Mouse (Mus musculus) kidney, embryonic 15.5 days (tissue): ENCODE measurements at regions not wholly inside any gene's neighbourhood (a gene's known extent, or its start where the extent isn't known, plus 50 kb on each side); places are given as distances from the start of the nearest gene placed in this dataset.

Experiments
- ATAC-seq: fragments of 200-750 bp; cut with Nextera tagmentation; replicated peaks from 2 replicates; pipeline ENCODE4 v1.8.0; 2017; ENCODE audit warnings: moderate TSS enrichment; ENCODE audit not compliant: low FRiP score
- H3K27ac ChIP-seq: fragments of 300-500 bp; sonication (generic); 2 replicates; pipeline ENCODE4 v1.5.1; 2015; ENCODE audit warnings: mild to moderate bottlenecking, inconsistent platforms
- H3K27me3 ChIP-seq: fragments of 300-500 bp; sonication (generic); 2 replicates; pipeline ENCODE4 v1.6.1; 2015; ENCODE audit warnings: inconsistent platforms
- H3K36me3 ChIP-seq: fragments of 300-500 bp; sonication (generic); 2 replicates; pipeline ENCODE4 v1.6.1; 2015; ENCODE audit warnings: inconsistent platforms
- H3K4me1 ChIP-seq: fragments of 300-500 bp; sonication (generic); 2 replicates; pipeline ENCODE4 v1.6.1; 2015; ENCODE audit warnings: inconsistent platforms
- H3K4me2 ChIP-seq: fragments of 300-500 bp; sonication (generic); 2 replicates; pipeline ENCODE4 v1.6.1; 2015; ENCODE audit warnings: moderate library complexity, mild to moderate bottlenecking, inconsistent platforms
- H3K4me3 ChIP-seq: fragments of 300-500 bp; sonication (generic); replicated peaks from 2 replicates; pipeline ENCODE4 v1.5.1; 2015; ENCODE audit warnings: mild to moderate bottlenecking, inconsistent platforms
- H3K9ac ChIP-seq: fragments of 300-500 bp; sonication (generic); 2 replicates; pipeline ENCODE4 v1.6.1; 2015; ENCODE audit warnings: mild to moderate bottlenecking, inconsistent platforms
- H3K9me3 ChIP-seq: fragments of 300-500 bp; sonication (generic); replicated peaks from 2 replicates; pipeline ENCODE4 v1.6.1; 2016; ENCODE audit warnings: inconsistent platforms
- WGBS: fragments of 180-500 bp; shearing (Covaris S2); methylation state at CpG from one replicate; pipeline ENCODE4 v1.1.7; 2015; ENCODE audit warnings: mixed read lengths; 5-methylcytosine and 5-hydroxymethylcytosine counted together

DNA sequence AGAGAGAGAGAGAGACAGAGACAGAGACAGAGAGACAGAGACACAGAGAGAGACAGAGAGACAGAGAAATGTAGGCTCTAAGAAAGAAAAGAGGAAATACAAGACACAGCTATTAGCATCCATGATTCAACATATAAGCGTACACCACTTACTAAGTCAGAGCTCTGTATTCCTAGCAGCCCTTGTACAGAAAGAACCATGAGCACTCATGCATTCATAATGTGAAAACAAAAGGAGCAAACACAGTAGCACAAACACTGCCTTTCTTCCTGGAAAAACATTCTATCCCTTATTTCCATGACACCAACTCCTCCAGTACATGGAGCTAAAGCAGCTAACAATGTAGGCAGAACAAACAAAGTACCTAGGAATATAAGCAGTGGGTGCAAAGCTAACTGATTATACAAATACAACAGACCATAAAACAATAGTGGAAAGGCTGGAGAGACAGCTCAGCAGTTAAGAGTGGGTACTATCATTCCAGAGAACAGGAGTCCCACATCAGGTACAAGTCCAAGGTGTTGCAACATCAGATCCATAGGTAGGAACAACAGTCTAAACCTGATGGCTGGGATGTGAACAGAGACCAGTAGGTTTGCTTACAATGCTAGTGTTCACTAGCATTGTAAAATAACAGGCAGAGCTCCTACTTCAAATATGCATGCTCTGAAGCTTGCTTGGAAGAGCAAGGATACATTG, 58.7 kb upstream of the Tbl1x start:
- ATAC-seq: no peak
- H3K4me1 ChIP-seq: no peaks in the 10 kb centered on the region
- H3K4me2 ChIP-seq: no peak overlapping the region
- no peaks in the 10 kb centered on the region for H3K9me3 ChIP-seq
- no peaks in the 10 kb centered on the region for H3K36me3 ChIP-seq
- WGBS: 77% methylated on average over 1 of the region's 1 CpGs
- H3K4me3 ChIP-seq: no peak overlapping the region
- no peaks in the 10 kb centered on the region for H3K27me3 ChIP-seq
- H3K27ac ChIP-seq: no peak overlapping the region
- H3K9ac ChIP-seq: no peak overlapping the region
